Mouse (Mus musculus): Measurements from ENCODE around the gene Lama1.

DNA sequence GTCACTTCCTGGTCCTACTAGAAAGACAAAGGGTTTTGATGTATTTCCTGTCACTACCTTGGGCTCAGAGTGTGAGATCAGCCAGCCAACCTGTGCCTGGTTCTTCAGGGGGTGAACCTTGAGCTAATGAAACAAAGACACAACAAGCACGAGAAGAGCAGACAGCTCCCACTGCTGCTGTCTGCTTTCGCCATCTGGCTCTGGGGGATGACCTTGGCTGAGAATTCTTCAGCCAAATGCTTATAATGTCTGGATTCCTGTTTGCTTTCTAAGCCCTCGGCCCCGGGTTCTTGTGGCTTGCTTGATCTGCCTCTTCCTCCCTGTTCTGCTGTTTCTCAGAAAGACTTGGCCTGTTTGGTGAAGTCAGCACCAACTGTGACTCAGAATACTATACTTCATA, 6.4 kb upstream of the Lama1 start:
- no peak for TF ChIP-seq CTCF (IDR thresholded peaks at IDR 0.05; ENCODE audit: extremely low read depth, insufficient read length, insufficient replicate concordance, low read depth, low read length)
- no peak for TF ChIP-seq POLR2A (IDR thresholded peaks at IDR 0.05; ENCODE audit: low read depth, low read length)

All from small intestine, adult 2 months (tissue).